Mouse (Mus musculus): ENCODE measurements around the gene Zdhhc23.
A peak's percentile ranks its signal among the peaks of the same experiment; 100 is the strongest.

Zdhhc23 gene

GRCm38 (mm10) chr16:43970426-43970825 is 9.2 kb downstream of the Zdhhc23 start:
- no peak for DNase-seq (ENCODE audit: low spot score in 2 of 2)

- DNase-seq (ENCODE audit: low spot score in 2 of 2): no peak
These were observed 13.7 kb downstream of the Zdhhc23 start for GRCm38 (mm10) chr16:43965781-43966389.

- no peak for DNase-seq (ENCODE audit: low spot score in 2 of 2)
These were observed 15.8 kb downstream of the Zdhhc23 start for GRCm38 (mm10) chr16:43963780-43964179.

GRCm38 (mm10) chr16:43963291-43963690 is 16.3 kb downstream of the Zdhhc23 start:
- DNase-seq (ENCODE audit: low spot score in 2 of 2): no peak

- DNase-seq (ENCODE audit: low spot score in 2 of 2): no peak
These were observed 21.6 kb downstream of the Zdhhc23 start for GRCm38 (mm10) chr16:43958038-43958437.

GRCm38 (mm10) chr16:43954913-43955312 is 24.7 kb downstream of the Zdhhc23 start:
- no peak for DNase-seq (ENCODE audit: low spot score in 2 of 2)

GRCm38 (mm10) chr16:43951591-43951990 is 28.0 kb downstream of the Zdhhc23 start:
- no peak for DNase-seq (ENCODE audit: low spot score in 2 of 2)

- DNase-seq (ENCODE audit: low spot score in 2 of 2): no peak
These were observed 33.7 kb downstream of the Zdhhc23 start for GRCm38 (mm10) chr16:43945869-43946268.

GRCm38 (mm10) chr16:43945351-43945750 is 34.2 kb downstream of the Zdhhc23 start:
- no peak for DNase-seq (ENCODE audit: low spot score in 2 of 2)

- DNase-seq (ENCODE audit: low spot score in 2 of 2): peak in 1 of 2 experiments; percentile 23
These were observed 38.7 kb downstream of the Zdhhc23 start for GRCm38 (mm10) chr16:43940846-43941245.

GRCm38 (mm10) chr16:43935892-43936291 is 43.7 kb downstream of the Zdhhc23 start:
- no peak for DNase-seq (ENCODE audit: low spot score in 2 of 2)

GRCm38 (mm10) chr16:43935367-43935766 is 44.2 kb downstream of the Zdhhc23 start:
- DNase-seq (ENCODE audit: low spot score in 2 of 2): no peak

- no peak for DNase-seq (ENCODE audit: low spot score in 2 of 2)
These were observed 44.7 kb downstream of the Zdhhc23 start for GRCm38 (mm10) chr16:43934856-43935255.

- DNase-seq (ENCODE audit: low spot score in 2 of 2): no peak
These were observed 46.5 kb downstream of the Zdhhc23 start for GRCm38 (mm10) chr16:43933041-43933440.

- DNase-seq (ENCODE audit: low spot score in 2 of 2): no peak
These were observed 47.3 kb downstream of the Zdhhc23 start for GRCm38 (mm10) chr16:43932319-43932718.

GRCm38 (mm10) chr16:43931502-43931901 is 48.1 kb downstream of the Zdhhc23 start:
- no peak for DNase-seq (ENCODE audit: low spot score in 2 of 2)

- no peak for DNase-seq (ENCODE audit: low spot score in 2 of 2)
These were observed 49.0 kb downstream of the Zdhhc23 start for GRCm38 (mm10) chr16:43930577-43930976.

GRCm38 (mm10) chr16:43926341-43926859 is 53.2 kb downstream of the Zdhhc23 start, which contains the start of gene Qtrt2:
Qtrt2 (minus strand) TSS chr16:43926809.
- DNase-seq (ENCODE audit: low spot score in 2 of 2): no peak

- no peak for DNase-seq (ENCODE audit: low spot score in 2 of 2)
These were observed 53.7 kb downstream of the Zdhhc23 start for GRCm38 (mm10) chr16:43925846-43926245.

- DNase-seq (ENCODE audit: low spot score in 2 of 2): no peak
These were observed 54.5 kb downstream of the Zdhhc23 start for GRCm38 (mm10) chr16:43925001-43925558.

- no peak for DNase-seq (ENCODE audit: low spot score in 2 of 2)
These were observed 57.0 kb downstream of the Zdhhc23 start for GRCm38 (mm10) chr16:43922630-43923029.

GRCm38 (mm10) chr16:43922024-43922423 is 57.6 kb downstream of the Zdhhc23 start:
- no peak for DNase-seq (ENCODE audit: low spot score in 2 of 2)

GRCm38 (mm10) chr16:43918867-43919266 is 60.7 kb downstream of the Zdhhc23 start:
- no peak for DNase-seq (ENCODE audit: low spot score in 2 of 2)

All from urinary bladder, postnatal 36 days (tissue).